Mouse (Mus musculus): ENCODE measurements around the gene Sh3rf1. TPM values are rescaled to one million over a fixed set of nuclear protein-coding genes. Genes with fewer than 3 reads are reported as not detected.

Gene Sh3rf1
- 0.97 and 1.6 TPM in 2 replicates for polyA plus RNA-seq (2015; fragmentation: Nextera tagmentation; extraction: Ambion mirVana)

GRCm38 (mm10) chr8:61223729-61224379, at the start of gene Sh3rf1:
Gene Sh3rf1 (plus strand): TSS chr8:61223872.
- peak; percentile 89 for ATAC-seq
- H3K27ac ChIP-seq (ENCODE audit: low read depth), result peak within 1 kb of the TSS; percentile 55

GRCm38 (mm10) chr8:61173921-61174492, 49.7 kb upstream of the Sh3rf1 start:
- TF ChIP-seq EP300 (IDR thresholded peaks at IDR 0.05; ENCODE audit: low read depth) (no peak), CTCF (IDR thresholded peaks at IDR 0.05; ENCODE audit: low read depth) (no peak)
- H3K36me3 ChIP-seq (replicated peaks; ENCODE audit: insufficient read depth, low read length), result no peaks in the 10 kb centered on the region
- 79% methylated on average over 7 of the region's 7 CpGs for WGBS (ENCODE audit: insufficient replicate concordance)
- no peak overlapping the region for H3K9ac ChIP-seq (replicated peaks)
- no peaks in the 10 kb centered on the region for H3K4me1 ChIP-seq (ENCODE audit: insufficient read depth)
- DNase-seq, result no peak
- no peak for ATAC-seq
- no peak overlapping the region for H3K4me3 ChIP-seq (ENCODE audit: low read depth, low read length)
- no peaks in the 10 kb centered on the region for H3K27me3 ChIP-seq (ENCODE audit: insufficient read depth, low read length)
- H3K4me2 ChIP-seq (ENCODE audit: low read depth, low read length), result no peak overlapping the region
- no peak overlapping the region for H3K27ac ChIP-seq (ENCODE audit: low read depth)
- no peaks in the 10 kb centered on the region for H3K9me3 ChIP-seq (ENCODE audit: low read length)

More at GRCm38 (mm10) chr8:61223729-61224379, at the start of gene Sh3rf1:
- Histone ChIP-seq H3K36me3 (replicated peaks; ENCODE audit: insufficient read depth, low read length) (no peaks in the 10 kb centered on the region), H3K4me1 (ENCODE audit: insufficient read depth) (peaks cover 4% of the 10 kb centered on the region), H3K9me3 (ENCODE audit: low read length) (no peaks in the 10 kb centered on the region), H3K9ac (replicated peaks) (peak within 1 kb of the TSS; percentile 62), H3K27me3 (ENCODE audit: insufficient read depth, low read length) (no peaks in the 10 kb centered on the region), H3K4me2 (ENCODE audit: low read depth, low read length) (peak within 1 kb of the TSS; percentile 84), H3K4me3 (ENCODE audit: low read depth, low read length) (peak within 1 kb of the TSS; percentile 75)
- WGBS (ENCODE audit: insufficient replicate concordance), result under 1% methylated on average over 55 of the region's 84 CpGs
- peak; percentile 30 for TF ChIP-seq CTCF (IDR thresholded peaks at IDR 0.05; ENCODE audit: low read depth)
- no peak for TF ChIP-seq EP300 (IDR thresholded peaks at IDR 0.05; ENCODE audit: low read depth)
- peak; percentile 81 for DNase-seq

GRCm38 (mm10) chr8:61175876-61176275, 47.8 kb upstream of the Sh3rf1 start:
- no peak for TF ChIP-seq EP300 (IDR thresholded peaks at IDR 0.05; ENCODE audit: low read depth)
- 72% methylated on average over 2 of the region's 2 CpGs for WGBS (ENCODE audit: insufficient replicate concordance)
- Histone ChIP-seq H3K27ac (ENCODE audit: low read depth) (no peak overlapping the region), H3K9ac (replicated peaks) (no peak overlapping the region), H3K36me3 (replicated peaks; ENCODE audit: insufficient read depth, low read length) (no peaks in the 10 kb centered on the region), H3K27me3 (ENCODE audit: insufficient read depth, low read length) (no peaks in the 10 kb centered on the region), H3K9me3 (ENCODE audit: low read length) (no peaks in the 10 kb centered on the region), H3K4me2 (ENCODE audit: low read depth, low read length) (no peak overlapping the region), H3K4me1 (ENCODE audit: insufficient read depth) (no peaks in the 10 kb centered on the region), H3K4me3 (ENCODE audit: low read depth, low read length) (no peak overlapping the region)
- ATAC-seq (no peak), DNase-seq (no peak)

GRCm38 (mm10) chr8:61177680-61178593, 45.7 kb upstream of the Sh3rf1 start:
- Histone ChIP-seq H3K9me3 (ENCODE audit: low read length) (no peaks in the 10 kb centered on the region), H3K4me3 (ENCODE audit: low read depth, low read length) (no peak overlapping the region), H3K4me1 (ENCODE audit: insufficient read depth) (no peaks in the 10 kb centered on the region), H3K36me3 (replicated peaks; ENCODE audit: insufficient read depth, low read length) (no peaks in the 10 kb centered on the region), H3K9ac (replicated peaks) (no peak overlapping the region), H3K4me2 (ENCODE audit: low read depth, low read length) (no peak overlapping the region), H3K27me3 (ENCODE audit: insufficient read depth, low read length) (no peaks in the 10 kb centered on the region), H3K27ac (ENCODE audit: low read depth) (no peak overlapping the region)
- ATAC-seq, result no peak
- TF ChIP-seq CTCF (IDR thresholded peaks at IDR 0.05; ENCODE audit: low read depth) (no peak), EP300 (IDR thresholded peaks at IDR 0.05; ENCODE audit: low read depth) (no peak)
- DNase-seq, result no peak
- 48% methylated on average over 12 of the region's 12 CpGs for WGBS (ENCODE audit: insufficient replicate concordance)

GRCm38 (mm10) chr8:61178594-61179140, 45.0 kb upstream of the Sh3rf1 start:
- ATAC-seq, result no peak
- H3K9ac ChIP-seq (replicated peaks), result no peak overlapping the region
- H3K4me1 ChIP-seq (ENCODE audit: insufficient read depth), result no peaks in the 10 kb centered on the region
- no peaks in the 10 kb centered on the region for H3K9me3 ChIP-seq (ENCODE audit: low read length)
- H3K4me2 ChIP-seq (ENCODE audit: low read depth, low read length), result no peak overlapping the region
- DNase-seq, result no peak
- no peak for TF ChIP-seq CTCF (IDR thresholded peaks at IDR 0.05; ENCODE audit: low read depth)
- TF ChIP-seq EP300 (IDR thresholded peaks at IDR 0.05; ENCODE audit: low read depth), result no peak
- H3K27ac ChIP-seq (ENCODE audit: low read depth), result no peak overlapping the region
- H3K27me3 ChIP-seq (ENCODE audit: insufficient read depth, low read length), result no peaks in the 10 kb centered on the region
- no peak overlapping the region for H3K4me3 ChIP-seq (ENCODE audit: low read depth, low read length)
- 86% methylated on average over 11 of the region's 11 CpGs for WGBS (ENCODE audit: insufficient replicate concordance)
- H3K36me3 ChIP-seq (replicated peaks; ENCODE audit: insufficient read depth, low read length), result no peaks in the 10 kb centered on the region

GRCm38 (mm10) chr8:61181592-61181991, 42.1 kb upstream of the Sh3rf1 start:
- H3K36me3 ChIP-seq (replicated peaks; ENCODE audit: insufficient read depth, low read length), result no peaks in the 10 kb centered on the region
- TF ChIP-seq CTCF (IDR thresholded peaks at IDR 0.05; ENCODE audit: low read depth), result no peak
- TF ChIP-seq EP300 (IDR thresholded peaks at IDR 0.05; ENCODE audit: low read depth), result no peak
- H3K9ac ChIP-seq (replicated peaks), result no peak overlapping the region
- no peak overlapping the region for H3K27ac ChIP-seq (ENCODE audit: low read depth)
- no peak overlapping the region for H3K4me3 ChIP-seq (ENCODE audit: low read depth, low read length)
- H3K9me3 ChIP-seq (ENCODE audit: low read length), result no peaks in the 10 kb centered on the region
- H3K4me2 ChIP-seq (ENCODE audit: low read depth, low read length), result no peak overlapping the region
- H3K27me3 ChIP-seq (ENCODE audit: insufficient read depth, low read length), result no peaks in the 10 kb centered on the region
- no peak for DNase-seq
- 61% methylated on average over 2 of the region's 2 CpGs for WGBS (ENCODE audit: insufficient replicate concordance)
- H3K4me1 ChIP-seq (ENCODE audit: insufficient read depth), result no peaks in the 10 kb centered on the region
- no peak for ATAC-seq

Measured in liver, postnatal 0 days (tissue).